Mouse (Mus musculus) liver, adult 2 months (tissue): ENCODE measurements at regions not wholly inside any gene's neighbourhood (a gene's known extent, or its start where the extent isn't known, plus 50 kb on each side); places are given as distances from the start of the nearest gene placed in this dataset.

Source experiments
- DNase-seq: peaks from one replicate; pipeline ENCODE4 v3.0.0-alpha.2; 2011; ENCODE audit warnings: low read depth, low spot score; ENCODE audit errors: extremely low read depth
- H3K27ac ChIP-seq: fragments of 200-500 bp; replicated peaks from 2 replicates; pipeline ENCODE4 v1.5.1; 2012; ENCODE audit warnings: low read depth, mild to moderate bottlenecking, control low read depth, inconsistent platforms, low read length; ENCODE audit not compliant: insufficient read depth
- H3K27me3 ChIP-seq: fragments of 200-500 bp; 2 replicates; pipeline ENCODE4 v1.6.1; 2012; ENCODE audit warnings: mild to moderate bottlenecking, moderate library complexity, low read length, inconsistent platforms; ENCODE audit not compliant: control insufficient read depth, insufficient read depth
- H3K36me3 ChIP-seq: fragments of 200-500 bp; 2 replicates; pipeline ENCODE4 v1.6.1; 2012; ENCODE audit warnings: low read length, inconsistent platforms; ENCODE audit not compliant: control insufficient read depth, insufficient read depth
- H3K4me1 ChIP-seq: fragments of 200-500 bp; 2 replicates; pipeline ENCODE4 v1.6.1; 2011; ENCODE audit warnings: low read length; ENCODE audit not compliant: control insufficient read depth, insufficient read depth
- H3K4me3 ChIP-seq: fragments of 200-500 bp; 2 replicates; pipeline ENCODE4 v1.5.1; 2011; ENCODE audit warnings: low read depth, mild to moderate bottlenecking, control low read depth, low read length, moderate library complexity; ENCODE audit not compliant: insufficient read depth
- H3K79me2 ChIP-seq: fragments of 200-500 bp; 2 replicates; pipeline ENCODE4 v1.6.1; 2012; ENCODE audit warnings: inconsistent platforms, mild to moderate bottlenecking, low read length, moderate library complexity; ENCODE audit not compliant: control insufficient read depth, insufficient read depth
- H3K9ac ChIP-seq: fragments of 200-500 bp; 2 replicates; pipeline ENCODE4 v1.6.1; 2012; ENCODE audit warnings: low read depth, mild to moderate bottlenecking, control low read depth, inconsistent platforms, low read length
- CTCF ChIP-seq: fragments of 200-500 bp; IDR thresholded peaks from 2 replicates; pipeline ENCODE4 v1.5.1; 2011; ENCODE audit warnings: low read depth, low read length, control low read depth
- POLR2A ChIP-seq: fragments of 200-500 bp; IDR thresholded peaks from 2 replicates; pipeline ENCODE4 v1.6.1; 2011; ENCODE audit warnings: low read length, control low read depth; ENCODE audit not compliant: insufficient read depth; ENCODE audit errors: extremely low read depth
- WGBS: fragments of 180-500 bp; shearing (Covaris S2); methylation state at CpG from one replicate; pipeline ENCODE4 v1.1.7; 2018; 5-methylcytosine and 5-hydroxymethylcytosine counted together

GRCm38 (mm10) chr10:117436308-117436874 lies 56.6 kb upstream of the Cpsf6 start:
- no peak overlapping the region; the same call in 1 of the 2 replicates for H3K9ac ChIP-seq
- H3K4me3 ChIP-seq, result no peak overlapping the region
- DNase-seq, result no peak
- H3K4me1 ChIP-seq, result 0 out of 2 replicates have a peak, but pooled peaks cover 1% of the 10 kb centered on the region
- no peak for TF ChIP-seq CTCF
- no peak for TF ChIP-seq POLR2A
- WGBS, result 63% methylated on average over 8 of the region's 8 CpGs
- no peaks in the 10 kb centered on the region for H3K27me3 ChIP-seq
- H3K36me3 ChIP-seq, result no peaks in the 10 kb centered on the region
- no peaks in the 10 kb centered on the region for H3K79me2 ChIP-seq
- peak overlapping the region; percentile 99; the same call in 1 of the 2 replicates for H3K27ac ChIP-seq

DNA sequence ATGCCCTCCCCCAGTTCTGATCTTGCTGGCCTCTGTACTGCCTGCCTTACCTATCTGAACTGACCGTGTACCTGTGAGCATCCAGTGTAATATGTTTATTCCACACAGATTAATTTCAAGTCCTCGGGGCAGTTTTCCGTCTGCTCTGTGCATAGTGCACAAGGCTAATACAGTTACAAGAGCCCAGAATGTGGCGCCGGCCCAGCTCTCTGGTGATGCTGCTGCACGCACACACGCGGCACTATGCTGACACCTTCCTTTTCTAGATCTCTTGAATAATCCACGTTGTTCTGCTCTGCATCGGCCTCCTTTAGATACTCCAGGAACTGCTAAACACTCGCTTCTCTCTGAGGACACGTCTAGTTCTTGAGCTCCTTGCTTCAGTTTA lies 55.9 kb upstream of the Cpsf6 start:
- DNase-seq, result no peak

DNA sequence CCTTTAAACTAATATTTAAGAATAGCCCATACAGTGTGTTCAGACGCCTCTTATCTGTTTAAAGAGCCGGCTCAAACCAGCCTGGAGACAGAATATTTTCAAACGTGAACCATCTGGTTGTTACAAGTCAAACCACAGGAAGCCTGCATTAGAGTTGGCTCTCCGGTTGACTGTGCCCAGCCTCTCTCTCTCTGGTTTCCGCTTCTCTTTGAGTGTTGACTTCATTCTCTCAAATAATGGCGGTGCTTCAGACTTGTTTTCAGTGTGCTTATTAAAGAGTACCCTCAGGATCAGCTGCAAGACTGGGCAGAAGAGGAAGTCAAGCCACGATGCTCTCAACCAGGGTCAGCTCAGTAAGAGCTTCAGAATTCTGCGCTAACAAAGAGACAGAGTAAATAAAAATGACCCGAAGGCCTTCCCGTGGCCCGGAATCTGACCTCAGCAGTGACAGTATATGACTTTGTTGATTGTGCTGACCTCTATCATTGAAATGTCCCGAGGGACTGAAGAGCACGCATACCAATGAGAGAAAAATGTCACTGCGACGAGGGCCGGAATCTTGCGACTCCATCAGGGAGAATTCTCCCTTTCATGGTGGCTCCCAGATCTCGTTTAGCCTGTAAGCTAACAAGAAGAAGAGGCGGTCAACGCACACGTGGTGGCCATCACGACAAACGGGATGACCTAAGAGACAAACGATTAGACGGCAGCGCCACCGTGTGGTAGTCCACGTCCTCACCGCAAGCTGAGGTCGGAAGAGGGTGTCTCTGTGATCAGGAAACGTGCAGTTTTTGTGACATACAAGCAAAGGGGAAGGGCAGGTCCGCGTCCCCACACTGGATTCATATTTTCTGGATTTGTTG lies 55.3 kb upstream of the Cpsf6 start:
- H3K4me1 ChIP-seq, result 0 out of 2 replicates have a peak, but pooled peaks cover 1% of the 10 kb centered on the region
- TF ChIP-seq POLR2A, result no peak
- peak; percentile 100 for TF ChIP-seq CTCF
- no peaks in the 10 kb centered on the region for H3K79me2 ChIP-seq
- H3K36me3 ChIP-seq, result no peaks in the 10 kb centered on the region
- H3K9ac ChIP-seq, result peak overlapping the region; percentile 35
- peak; percentile 83 for DNase-seq
- H3K27me3 ChIP-seq, result no peaks in the 10 kb centered on the region
- 8% methylated on average over 33 of the region's 33 CpGs for WGBS
- H3K27ac ChIP-seq, result peak overlapping the region; percentile 59
- H3K4me3 ChIP-seq, result no peak overlapping the region; the same call in 1 of the 2 replicates

More for the DNA sequence above, 55.9 kb upstream of the Cpsf6 start:
- H3K4me1 ChIP-seq, result 0 out of 2 replicates have a peak, but pooled peaks cover 1% of the 10 kb centered on the region
- no peak overlapping the region for H3K9ac ChIP-seq
- no peak overlapping the region for H3K27ac ChIP-seq
- no peak for TF ChIP-seq POLR2A
- no peak for TF ChIP-seq CTCF
- no peaks in the 10 kb centered on the region for H3K36me3 ChIP-seq
- 45% methylated on average over 12 of the region's 12 CpGs for WGBS
- H3K4me3 ChIP-seq, result no peak overlapping the region
- H3K27me3 ChIP-seq, result no peaks in the 10 kb centered on the region
- no peaks in the 10 kb centered on the region for H3K79me2 ChIP-seq

GRCm38 (mm10) chr10:117434293-117434842 lies 54.6 kb upstream of the Cpsf6 start:
- Histone ChIP-seq H3K27me3 (no peaks in the 10 kb centered on the region), H3K36me3 (no peaks in the 10 kb centered on the region), H3K4me3 (no peak overlapping the region), H3K4me1 (0 out of 2 replicates have a peak, but pooled peaks cover 1% of the 10 kb centered on the region), H3K79me2 (no peaks in the 10 kb centered on the region), H3K9ac (no peak overlapping the region), H3K27ac (no peak overlapping the region)
- WGBS, result 93% methylated on average over 8 of the region's 8 CpGs
- TF ChIP-seq POLR2A (no peak), CTCF (no peak)
- DNase-seq, result no peak

GRCm38 (mm10) chr10:117433547-117434292 lies 53.9 kb upstream of the Cpsf6 start:
- Histone ChIP-seq H3K27me3 (no peaks in the 10 kb centered on the region), H3K27ac (no peak overlapping the region), H3K36me3 (no peaks in the 10 kb centered on the region), H3K4me1 (0 out of 2 replicates have a peak, but pooled peaks cover 1% of the 10 kb centered on the region), H3K79me2 (no peaks in the 10 kb centered on the region), H3K9ac (no peak overlapping the region), H3K4me3 (no peak overlapping the region)
- DNase-seq, result no peak
- WGBS, result 90% methylated on average over 12 of the region's 12 CpGs
- TF ChIP-seq CTCF, result no peak
- TF ChIP-seq POLR2A, result no peak
